12 mouse cellular contexts compared by ENCODE assay signal in the genomic region with DNA sequence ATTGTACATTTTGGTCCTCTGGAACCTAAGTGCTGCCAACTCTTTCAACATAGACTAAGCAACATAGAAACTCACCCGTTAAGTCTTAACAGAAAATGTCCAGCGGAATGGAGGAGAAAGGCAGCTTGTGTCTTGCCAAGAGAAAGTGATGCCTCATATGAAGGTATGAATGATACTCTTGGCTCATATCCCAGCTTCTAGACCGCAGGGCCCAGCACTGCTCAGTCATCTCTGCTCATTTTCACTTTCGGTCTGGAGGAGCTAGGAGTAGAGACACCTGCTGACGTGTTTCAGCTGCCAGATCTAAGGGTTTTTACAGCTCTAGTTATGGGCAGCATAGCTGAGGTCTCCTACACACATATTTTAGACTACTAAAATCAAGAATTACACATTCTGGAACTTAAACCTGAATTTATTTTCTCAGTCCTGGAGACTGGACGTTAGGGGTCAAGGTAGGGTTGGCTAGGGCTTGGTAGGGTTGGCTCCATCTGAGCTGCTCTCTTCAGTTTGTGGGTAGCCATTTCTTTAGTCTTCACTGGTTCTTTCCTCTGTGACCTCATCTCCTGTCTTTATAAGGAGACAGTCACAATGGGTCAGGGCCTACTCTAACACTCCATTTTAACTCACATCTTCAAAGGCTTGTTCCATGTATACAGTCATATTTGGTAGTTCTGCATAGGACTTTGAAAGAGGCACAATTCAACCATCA.
A peak's percentile ranks its signal among the peaks of the same experiment; 100 is the strongest.
DNase-seq lines count a peak whose midpoint lies in the region; ATAC-seq lines count a peak whose summit lies in the region.
"Had no signal": no experiment of that assay in that cellular context is flagged by ENCODE, and none has a peak within 500 bp of the region (broad histone marks: within the 10 kb centered on the region; RNA-seq: fewer than 3 reads in every experiment).

No protein-coding gene starts in this region.

- peak; percentile 76; the same call in 1 of the 2 replicates for ATAC-seq in frontal cortex, adult (ENCODE audit: low TSS enrichment)
- ATAC-seq in megakaryocyte, adult 5-6 weeks (ENCODE audit: poor library complexity, severe bottlenecking), result peak; percentile 93
- ATAC-seq in hindbrain, embryonic 11.5 days (ENCODE audit: low FRiP score), result no peak

- H3K27ac ChIP-seq in hindbrain, embryonic 11.5 days (ENCODE audit: low read depth, low read length), result no peak overlapping the region
- H3K27ac ChIP-seq: heart, embryonic 10.5 days; neural tube, embryonic 13.5 days had no signal

- no peak for DNase-seq in frontal cortex, postnatal 14 days (ENCODE audit: low spot score in 2 of 2)
- DNase-seq in spleen, postnatal 36 days (ENCODE audit: low spot score in 2 of 2), result peak; percentile 5 to 19
- DNase-seq in spleen, postnatal 14 days (ENCODE audit: low spot score in 2 of 2), result no peak
- DNase-seq in thymus, postnatal 4 days, result peak; percentile 60
- DNase-seq in hindbrain, embryonic 11.5 days (ENCODE audit: low spot score), result no peak
- no peak for DNase-seq in kidney, postnatal 4 days
- DNase-seq: cerebellum, adult 9-11 months had no signal

- H3K4me2 ChIP-seq in hindbrain, embryonic 11.5 days (replicated peaks; ENCODE audit: low read depth, low read length), result no peak overlapping the region
- H3K4me2 ChIP-seq: neural tube, embryonic 13.5 days had no signal

- no peak overlapping the region for H3K4me3 ChIP-seq in hindbrain, embryonic 11.5 days (ENCODE audit: low read depth, low read length)
- H3K4me3 ChIP-seq: heart, embryonic 10.5 days; neural tube, embryonic 13.5 days had no signal

- H3K9ac ChIP-seq in hindbrain, embryonic 11.5 days (ENCODE audit: low read depth, low read length), result no peak overlapping the region
- H3K9ac ChIP-seq: neural tube, embryonic 13.5 days had no signal

- WGBS in hindbrain, embryonic 11.5 days, result 93% methylated on average over 6 of the region's 6 CpGs

- no peaks in the 10 kb centered on the region for H3K4me1 ChIP-seq in hindbrain, embryonic 11.5 days (replicated peaks; ENCODE audit: control insufficient read depth, insufficient read depth, low read length)
- H3K4me1 ChIP-seq: heart, embryonic 10.5 days had no signal

- no peaks in the 10 kb centered on the region for H3K36me3 ChIP-seq in hindbrain, embryonic 11.5 days (ENCODE audit: control insufficient read depth, insufficient read depth, low read length)
- H3K36me3 ChIP-seq: G1E; heart, embryonic 10.5 days; neural tube, embryonic 13.5 days had no signal

- no peaks in the 10 kb centered on the region for H3K9me3 ChIP-seq in hindbrain, embryonic 11.5 days (ENCODE audit: control insufficient read depth, low read length)
- H3K9me3 ChIP-seq: heart, embryonic 10.5 days; neural tube, embryonic 13.5 days had no signal

- no peaks in the 10 kb centered on the region for H3K27me3 ChIP-seq in hindbrain, embryonic 11.5 days (ENCODE audit: control insufficient read depth, insufficient read depth, low read length)
- H3K27me3 ChIP-seq: neural tube, embryonic 13.5 days had no signal

Comparison
In these comparisons a context has a peak if more than half of its experiments do, and no peak if none do; other contexts are left out.
1. DNase-seq: peak in spleen, postnatal 36 days (2 of 2) and thymus, postnatal 4 days (single experiment); none in frontal cortex, postnatal 14 days (0 of 2), spleen, postnatal 14 days (0 of 2), hindbrain, embryonic 11.5 days (single experiment) and kidney, postnatal 4 days (0 of 2).